Mouse (Mus musculus) thymus, adult 2 months (tissue): Measurements from ENCODE around the gene H2-Oa.

Experiments
- CTCF ChIP-seq: fragments of 200-500 bp; IDR thresholded peaks from 2 replicates; pipeline ENCODE4 v1.5.1; 2012; ENCODE audit warnings: mild to moderate bottlenecking, control low read depth, low read length, moderate library complexity, borderline replicate concordance; ENCODE audit not compliant: control insufficient read depth, poor library complexity, insufficient read depth; ENCODE audit errors: extremely low read depth
- POLR2A ChIP-seq: fragments of 200-500 bp; IDR thresholded peaks from 2 replicates; pipeline ENCODE4 v1.6.1; 2012; ENCODE audit warnings: mild to moderate bottlenecking, low read length, control low read depth, moderate library complexity; ENCODE audit not compliant: control insufficient read depth, poor library complexity, insufficient read depth; ENCODE audit errors: extremely low read depth

GRCm38 (mm10) chr17:34117421-34118112 lies 25.4 kb downstream of the H2-Oa start:
- TF ChIP-seq CTCF (no peak), POLR2A (no peak)
